Mouse (Mus musculus) cerebellum, adult 2 months (tissue): ENCODE measurements around the gene D630045J12Rik. TPM values are rescaled to one million over a fixed set of nuclear protein-coding genes. Genes with fewer than 3 reads are reported as not detected.

Experiments
- DNase-seq, 2 experiments: peaks; one replicate each; pipeline ENCODE4 v3.0.0; 2021
- H3K27ac ChIP-seq: fragments of 200-500 bp; 2 replicates; pipeline ENCODE4 v1.5.1; 2012; ENCODE audit warnings: low read length, control low read depth, inconsistent platforms; ENCODE audit not compliant: insufficient read depth
- H3K27me3 ChIP-seq: fragments of 200-500 bp; 2 replicates; pipeline ENCODE4 v1.6.1; 2012; ENCODE audit warnings: inconsistent platforms, mild to moderate bottlenecking, low read length, moderate library complexity; ENCODE audit not compliant: control insufficient read depth, insufficient read depth
- H3K4me1 ChIP-seq: fragments of 200-500 bp; 2 replicates; pipeline ENCODE4 v1.6.1; 2011; ENCODE audit warnings: low read length; ENCODE audit not compliant: control insufficient read depth, insufficient read depth
- H3K4me3 ChIP-seq: fragments of 200-500 bp; replicated peaks from 2 replicates; pipeline ENCODE3; 2011; ENCODE audit warnings: mild to moderate bottlenecking, low read depth, low read length, control low read depth; ENCODE audit not compliant: insufficient read depth
- CTCF ChIP-seq: fragments of 200-500 bp; IDR thresholded peaks from 2 replicates; pipeline ENCODE4 v1.5.1; 2011; ENCODE audit warnings: low read depth, mild to moderate bottlenecking, control low read depth, low read length, moderate library complexity, borderline replicate concordance; ENCODE audit not compliant: insufficient read depth
- POLR2A ChIP-seq: fragments of 200-500 bp; IDR thresholded peaks from 2 replicates; pipeline ENCODE4 v1.6.1; 2011; ENCODE audit warnings: low read length, control low read depth, borderline replicate concordance; ENCODE audit not compliant: insufficient read depth
- WGBS: fragments of 180-500 bp; shearing (Covaris S2); methylation state at CpG from one replicate; pipeline ENCODE4 v1.1.7; 2018; 5-methylcytosine and 5-hydroxymethylcytosine counted together
- polyA plus RNA-seq: library from polyadenylated mRNA; depleted of rRNA; stranded (reverse); fragments of >200 nt; gene quantifications from 2 replicates; pipeline ENCODE4 v1.2.3, GENCODE M21; 2012

Gene D630045J12Rik
- polyA plus RNA-seq, 1 experiment = 15.9 TPM

DNA sequence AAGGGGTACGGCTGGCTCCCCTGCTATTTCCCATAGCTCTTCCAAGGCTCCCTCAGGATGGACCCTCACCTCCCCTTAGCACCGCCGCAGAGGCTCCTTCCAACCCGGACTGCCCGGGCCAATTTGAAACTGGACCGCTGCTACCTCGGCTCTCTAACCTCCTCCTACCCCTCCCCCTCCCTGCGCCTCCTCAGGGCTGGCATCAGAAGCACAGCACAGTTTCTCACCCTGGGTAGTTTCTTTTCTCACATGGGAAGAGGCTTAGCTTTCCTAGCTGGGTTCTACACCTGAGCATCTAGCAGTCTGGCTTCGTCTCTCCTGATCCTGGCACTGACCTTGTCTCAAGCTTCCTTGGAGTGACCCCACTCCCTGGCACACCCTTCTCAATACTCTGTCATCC lies 143.9 kb downstream of the D630045J12Rik start:
- 13% methylated on average over 9 of the region's 9 CpGs for WGBS
- Histone ChIP-seq H3K4me3 (no peak overlapping the region), H3K27me3 (no peaks in the 10 kb centered on the region), H3K27ac (no peak overlapping the region), H3K4me1 (no peaks in the 10 kb centered on the region)
- no peak for DNase-seq
- TF ChIP-seq POLR2A = no peak
- no peak for TF ChIP-seq CTCF

DNA sequence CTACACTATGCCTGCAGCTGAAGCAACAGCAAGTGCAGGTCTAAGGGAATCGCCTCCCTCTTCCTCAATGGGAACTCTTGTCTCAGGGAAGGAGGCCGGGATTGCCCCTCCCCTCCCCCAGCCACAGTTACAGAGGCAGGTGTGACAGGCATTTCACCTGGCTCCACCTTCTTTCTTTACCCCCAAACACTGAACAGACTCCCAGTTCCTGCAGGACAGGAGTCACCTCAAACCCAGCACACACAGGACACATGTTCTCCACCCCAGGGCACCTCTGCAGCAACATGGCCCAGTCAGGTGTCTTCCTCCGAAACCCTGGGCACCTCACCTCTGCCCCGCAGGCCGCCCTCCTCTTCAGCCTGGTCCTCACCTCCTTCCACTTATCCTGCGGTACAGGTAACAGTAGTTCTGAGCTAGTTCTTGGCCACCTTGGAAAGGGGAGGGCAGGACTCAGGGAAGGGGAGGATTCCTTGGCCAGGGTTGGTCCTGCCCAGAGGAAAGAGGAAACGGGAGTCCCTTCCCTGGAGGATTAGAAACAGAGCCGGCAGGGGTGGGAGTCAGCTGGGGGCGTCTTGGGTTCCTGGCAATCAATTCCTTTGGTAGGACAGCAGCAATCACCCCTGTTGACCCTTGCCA lies 144.5 kb downstream of the D630045J12Rik start, which contains the start of gene Tmem213:
Tmem213 (plus strand) TSS at position 96 of the 636 bp plus-strand sequence.
- Histone ChIP-seq H3K27ac (no peak within 1 kb of the TSS), H3K27me3 (no peaks in the 10 kb centered on the region), H3K4me1 (no peaks in the 10 kb centered on the region), H3K4me3 (no peak within 1 kb of the TSS)
- no peak for TF ChIP-seq CTCF
- no peak for TF ChIP-seq POLR2A
- no peak for DNase-seq
- WGBS = 37% methylated on average over 9 of the region's 9 CpGs

GRCm38 (mm10) chr6:38108449-38108848 lies 145.4 kb downstream of the D630045J12Rik start:
- no peaks in the 10 kb centered on the region for H3K27me3 ChIP-seq

DNA sequence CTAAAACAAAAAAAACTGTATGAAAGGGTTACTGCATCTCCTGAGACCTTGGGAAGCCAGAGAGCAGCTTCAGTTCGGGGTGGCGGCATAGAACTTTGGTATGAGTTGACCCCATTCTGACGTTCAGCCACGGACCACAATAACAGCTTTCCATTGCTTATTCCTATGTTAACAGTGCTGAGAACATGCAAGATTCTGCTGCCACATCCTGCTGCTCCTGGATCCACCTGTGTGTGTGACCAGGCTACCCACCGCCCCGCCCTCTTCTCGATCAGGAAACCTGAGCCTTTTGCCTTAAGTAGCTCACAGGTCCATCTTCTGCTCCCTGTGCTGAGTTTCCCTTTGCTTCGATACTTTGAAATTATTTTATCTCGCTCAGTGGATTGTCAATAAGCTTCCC lies 147.9 kb downstream of the D630045J12Rik start:
- Histone ChIP-seq H3K4me1 (no peaks in the 10 kb centered on the region), H3K27me3 (no peaks in the 10 kb centered on the region), H3K4me3 (no peak overlapping the region), H3K27ac (no peak overlapping the region)
- 87% methylated on average over 9 of the region's 9 CpGs for WGBS
- DNase-seq = no peak
- no peak for TF ChIP-seq CTCF
- TF ChIP-seq POLR2A = no peak

More at GRCm38 (mm10) chr6:38108449-38108848, 145.4 kb downstream of the D630045J12Rik start:
- Histone ChIP-seq H3K4me1 (no peaks in the 10 kb centered on the region), H3K27ac (no peak overlapping the region), H3K4me3 (no peak overlapping the region)
- TF ChIP-seq POLR2A (no peak), CTCF (no peak)
- WGBS = 95% methylated on average over 5 of the region's 5 CpGs
- DNase-seq = no peak

GRCm38 (mm10) chr6:38103775-38104174 lies 150.0 kb downstream of the D630045J12Rik start:
- H3K4me3 ChIP-seq = no peak overlapping the region
- no peak overlapping the region for H3K27ac ChIP-seq
- no peak for DNase-seq
- TF ChIP-seq POLR2A = no peak
- no peak for TF ChIP-seq CTCF
- WGBS = 20% methylated on average over 6 of the region's 6 CpGs
- no peaks in the 10 kb centered on the region for H3K4me1 ChIP-seq
- H3K27me3 ChIP-seq = no peaks in the 10 kb centered on the region

GRCm38 (mm10) chr6:38102216-38102795 lies 151.5 kb downstream of the D630045J12Rik start:
- H3K27me3 ChIP-seq = no peaks in the 10 kb centered on the region
- H3K4me1 ChIP-seq = no peaks in the 10 kb centered on the region
- 60% methylated on average over 7 of the region's 7 CpGs for WGBS
- no peak for DNase-seq
- no peak overlapping the region for H3K27ac ChIP-seq
- H3K4me3 ChIP-seq = no peak overlapping the region
- TF ChIP-seq CTCF (no peak), POLR2A (no peak)

DNA sequence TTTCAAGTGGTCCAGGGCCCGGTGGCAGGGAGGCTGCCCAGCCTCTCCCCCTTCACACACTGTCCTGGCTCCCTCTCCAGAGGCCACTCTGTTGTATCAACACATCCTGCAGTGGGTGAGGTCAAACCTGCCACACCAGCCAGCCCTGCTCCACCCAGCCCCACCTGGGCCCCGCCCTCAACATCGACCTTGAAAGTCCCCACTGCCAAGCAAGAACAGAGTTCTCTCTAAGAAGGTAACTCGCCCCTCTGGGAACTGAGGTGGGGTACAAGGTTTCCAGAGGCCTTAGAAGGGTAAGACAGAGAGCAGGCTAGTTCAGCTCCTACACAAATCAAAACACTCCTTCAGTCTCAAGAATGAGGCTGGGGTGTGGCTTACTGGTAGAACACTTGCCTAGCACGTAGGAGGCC lies 156.8 kb downstream of the D630045J12Rik start:
- Histone ChIP-seq H3K27ac (no peak overlapping the region), H3K4me1 (no peaks in the 10 kb centered on the region), H3K4me3 (no peak overlapping the region), H3K27me3 (no peaks in the 10 kb centered on the region)
- TF ChIP-seq POLR2A (no peak), CTCF (no peak)
- 76% methylated on average over 5 of the region's 5 CpGs for WGBS
- no peak for DNase-seq

DNA sequence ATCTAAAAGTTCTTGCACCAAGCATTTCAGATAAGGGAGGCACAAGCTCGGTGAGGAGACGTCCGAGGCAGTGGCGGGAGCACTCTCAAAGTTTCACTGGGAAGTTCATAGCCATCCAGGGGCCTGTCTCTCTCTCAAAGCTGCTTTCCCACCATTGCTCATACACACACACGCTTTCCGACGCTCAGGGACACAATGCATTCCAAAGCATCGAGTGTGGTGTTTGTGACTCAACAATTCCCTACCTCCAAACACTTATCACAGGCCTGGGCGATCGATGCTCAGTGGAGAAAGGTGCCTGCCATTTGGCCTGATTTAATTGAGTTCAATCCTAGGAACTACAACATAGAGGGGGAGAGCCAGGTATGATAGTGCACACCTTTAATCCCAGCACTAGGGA lies 159.1 kb downstream of the D630045J12Rik start:
- TF ChIP-seq CTCF = no peak
- DNase-seq = no peak

GRCm38 (mm10) chr6:38092539-38092938 lies 161.3 kb downstream of the D630045J12Rik start:
- no peak overlapping the region for H3K4me3 ChIP-seq
- WGBS = 94% methylated on average over 8 of the region's 8 CpGs
- H3K4me1 ChIP-seq = no peaks in the 10 kb centered on the region
- H3K27me3 ChIP-seq = no peaks in the 10 kb centered on the region
- no peak overlapping the region for H3K27ac ChIP-seq
- no peak for DNase-seq
- TF ChIP-seq POLR2A = no peak

More for the DNA sequence above, 159.1 kb downstream of the D630045J12Rik start:
- Histone ChIP-seq H3K27me3 (no peaks in the 10 kb centered on the region), H3K4me3 (no peak overlapping the region), H3K27ac (no peak overlapping the region), H3K4me1 (no peaks in the 10 kb centered on the region)
- WGBS = 91% methylated on average over 10 of the region's 10 CpGs
